Mouse (Mus musculus): ENCODE results near the gene Olfm3. TPM values are rescaled to one million over a fixed set of nuclear protein-coding genes. Genes with fewer than 3 reads are reported as not detected.
A peak's percentile ranks its signal among the peaks of the same experiment; 100 is the strongest.

The Olfm3 gene
- polyA plus RNA-seq (2012; rRNA removed) = 7.1 and 8.2 TPM in 2 replicates

- peak; percentile 12 to 61 for DNase-seq (ENCODE audit: extremely low spot score in 1 of 2, low spot score in 1 of 2)
Observed at GRCm38 (mm10) chr3:114903924-114904438, at the start of gene Olfm3. TSS of gene Olfm3 (plus strand) at chr3:114904078.

- DNase-seq (ENCODE audit: extremely low spot score in 1 of 2, low spot score in 1 of 2) = no peak
Observed at GRCm38 (mm10) chr3:114889764-114890163, 14.1 kb upstream of the Olfm3 start.

- DNase-seq (ENCODE audit: extremely low spot score in 1 of 2, low spot score in 1 of 2) = peak in 1 of 2 experiments; percentile 32
Observed at GRCm38 (mm10) chr3:114904633-114905423, 950 bp downstream of the Olfm3 start.

- DNase-seq (ENCODE audit: extremely low spot score in 1 of 2, low spot score in 1 of 2) = no peak
Observed at GRCm38 (mm10) chr3:114907537-114907936, 3.7 kb downstream of the Olfm3 start.

GRCm38 (mm10) chr3:114908846-114909245 lies 5.0 kb downstream of the Olfm3 start:
- DNase-seq (ENCODE audit: extremely low spot score in 1 of 2, low spot score in 1 of 2) = no peak

- DNase-seq (ENCODE audit: extremely low spot score in 1 of 2, low spot score in 1 of 2) = peak in 1 of 2 experiments; percentile 41
Observed at GRCm38 (mm10) chr3:114920102-114920501, 16.2 kb downstream of the Olfm3 start.

GRCm38 (mm10) chr3:114929605-114930004 lies 25.7 kb downstream of the Olfm3 start:
- DNase-seq (ENCODE audit: extremely low spot score in 1 of 2, low spot score in 1 of 2) = no peak

- DNase-seq (ENCODE audit: extremely low spot score in 1 of 2, low spot score in 1 of 2) = no peak
Observed at GRCm38 (mm10) chr3:114930336-114930735, 26.5 kb downstream of the Olfm3 start.

- no peak for DNase-seq (ENCODE audit: extremely low spot score in 1 of 2, low spot score in 1 of 2)
Observed at GRCm38 (mm10) chr3:114930796-114931195, 26.9 kb downstream of the Olfm3 start.

GRCm38 (mm10) chr3:114932881-114933280 lies 29.0 kb downstream of the Olfm3 start:
- peak in 1 of 2 experiments; percentile 24 for DNase-seq (ENCODE audit: extremely low spot score in 1 of 2, low spot score in 1 of 2)

GRCm38 (mm10) chr3:114954904-114955303 lies 51.0 kb downstream of the Olfm3 start:
- no peak for DNase-seq (ENCODE audit: extremely low spot score in 1 of 2, low spot score in 1 of 2)

- no peak for DNase-seq (ENCODE audit: extremely low spot score in 1 of 2, low spot score in 1 of 2)
Observed at GRCm38 (mm10) chr3:114959311-114959967, 55.6 kb downstream of the Olfm3 start.

GRCm38 (mm10) chr3:114962316-114963083 lies 58.6 kb downstream of the Olfm3 start:
- peak; percentile 10 to 61 for DNase-seq (ENCODE audit: extremely low spot score in 1 of 2, low spot score in 1 of 2)

GRCm38 (mm10) chr3:114971183-114971582 lies 67.3 kb downstream of the Olfm3 start:
- no peak for DNase-seq (ENCODE audit: extremely low spot score in 1 of 2, low spot score in 1 of 2)

- DNase-seq (ENCODE audit: extremely low spot score in 1 of 2, low spot score in 1 of 2) = no peak
Observed at GRCm38 (mm10) chr3:114972522-114972921, 68.6 kb downstream of the Olfm3 start.

- no peak for DNase-seq (ENCODE audit: extremely low spot score in 1 of 2, low spot score in 1 of 2)
Observed at GRCm38 (mm10) chr3:114990828-114991227, 87.0 kb downstream of the Olfm3 start.

- no peak for DNase-seq (ENCODE audit: extremely low spot score in 1 of 2, low spot score in 1 of 2)
Observed at GRCm38 (mm10) chr3:114995956-114996355, 92.1 kb downstream of the Olfm3 start.

GRCm38 (mm10) chr3:115027560-115027959 lies 123.7 kb downstream of the Olfm3 start:
- DNase-seq (ENCODE audit: extremely low spot score in 1 of 2, low spot score in 1 of 2) = no peak

GRCm38 (mm10) chr3:115028046-115028445 lies 124.2 kb downstream of the Olfm3 start:
- DNase-seq (ENCODE audit: extremely low spot score in 1 of 2, low spot score in 1 of 2) = peak; percentile 38 to 70

GRCm38 (mm10) chr3:115028611-115029010 lies 124.7 kb downstream of the Olfm3 start:
- peak; percentile 71 to 86 for DNase-seq (ENCODE audit: extremely low spot score in 1 of 2, low spot score in 1 of 2)

- DNase-seq (ENCODE audit: extremely low spot score in 1 of 2, low spot score in 1 of 2) = no peak
Observed at GRCm38 (mm10) chr3:115049060-115049459, 145.2 kb downstream of the Olfm3 start.

Data from frontal cortex, adult 2 months (tissue).